In genomic region chr9:58822431-58823091, GRCm38 (mm10) we compare ENCODE assay signal across 8 mouse cellular contexts. TPM values are rescaled to one million over a fixed set of nuclear protein-coding genes. Genes with fewer than 3 reads are reported as not detected.
DNase-seq lines count a peak whose midpoint lies in the region; ATAC-seq lines count a peak whose summit lies in the region.

No protein-coding gene starts in this region.

- H3K4me3 ChIP-seq in forebrain, embryonic 16.5 days (replicated peaks; ENCODE audit: low read length), result peak overlapping the region; percentile 80
- H3K4me3 ChIP-seq in hindbrain, embryonic 14.5 days (replicated peaks; ENCODE audit: low read length), result peak overlapping the region; percentile 92

- no peaks in the 10 kb centered on the region for H3K9me3 ChIP-seq in forebrain, embryonic 16.5 days (ENCODE audit: control insufficient read depth, low read length)
- H3K9me3 ChIP-seq in hindbrain, embryonic 14.5 days (ENCODE audit: control insufficient read depth, low read length), result no peaks in the 10 kb centered on the region

- WGBS in forebrain, embryonic 16.5 days, result under 1% methylated on average over 59 of the region's 62 CpGs
- WGBS in hindbrain, embryonic 14.5 days, result under 1% methylated on average over 61 of the region's 62 CpGs

- H3K36me3 ChIP-seq in forebrain, embryonic 16.5 days (ENCODE audit: control insufficient read depth, insufficient read depth), result no peaks in the 10 kb centered on the region
- no peaks in the 10 kb centered on the region for H3K36me3 ChIP-seq in hindbrain, embryonic 14.5 days (replicated peaks; ENCODE audit: control insufficient read depth, insufficient read depth)

- peak overlapping the region; percentile 89 for H3K27ac ChIP-seq in forebrain, embryonic 16.5 days (ENCODE audit: low read length)
- peak overlapping the region; percentile 93 for H3K27ac ChIP-seq in hindbrain, embryonic 14.5 days

- H3K4me1 ChIP-seq in forebrain, embryonic 16.5 days (replicated peaks; ENCODE audit: control insufficient read depth, insufficient read depth, low read length), result peaks cover 28% of the 10 kb centered on the region
- peaks cover 36% of the 10 kb centered on the region for H3K4me1 ChIP-seq in hindbrain, embryonic 14.5 days (replicated peaks; ENCODE audit: control insufficient read depth, insufficient read depth, low read length)

- H3K27me3 ChIP-seq in forebrain, embryonic 16.5 days (replicated peaks; ENCODE audit: control insufficient read depth, insufficient read depth, low read length), result peaks cover 5% of the 10 kb centered on the region; the same call in 1 of the 2 replicates
- peaks cover 17% of the 10 kb centered on the region for H3K27me3 ChIP-seq in hindbrain, embryonic 14.5 days (ENCODE audit: control insufficient read depth, insufficient read depth, low read length)

- peak overlapping the region; percentile 84 for H3K9ac ChIP-seq in forebrain, embryonic 16.5 days (replicated peaks; ENCODE audit: low read depth, low read length)
- peak overlapping the region; percentile 90 for H3K9ac ChIP-seq in hindbrain, embryonic 14.5 days

- H3K4me2 ChIP-seq in forebrain, embryonic 16.5 days (ENCODE audit: low read length), result peak overlapping the region; percentile 88
- peak overlapping the region; percentile 76 for H3K4me2 ChIP-seq in hindbrain, embryonic 14.5 days (replicated peaks)

- DNase-seq in MN1 (ENCODE audit: low spot score), result peak; percentile 95
- peak; percentile 20 to 50 for DNase-seq in cerebellum, adult 18-20 months
- peak; percentile 83 for DNase-seq in hindbrain, embryonic 14.5 days (ENCODE audit: low spot score)
- peak; percentile 51 to 53 for DNase-seq in layer of hippocampus, postnatal 36 days
- peak; percentile 39 to 46 for DNase-seq in lung, postnatal 4 days
- peak; percentile 54 for DNase-seq in right cerebral cortex, postnatal 36 days (ENCODE audit: low spot score in 2 of 2)
- no peak for DNase-seq in spleen, adult 12 weeks (ENCODE audit: low spot score)

- peak; percentile 90 for ATAC-seq in forebrain, embryonic 16.5 days
- peak; percentile 91 for ATAC-seq in hindbrain, embryonic 14.5 days (ENCODE audit: low FRiP score)

RNA-seq across cellular contexts. Expression of gene Hcn4, which starts 0.7 kb away (rescaled TPM):
- 2.1 and 2.8 TPM in 2 replicates for polyA plus RNA-seq in forebrain, embryonic 16.5 days (2015; fragmentation: Nextera tagmentation; extraction: Ambion mirVana)
- polyA plus RNA-seq in hindbrain, embryonic 14.5 days (2014; fragmentation: Nextera tagmentation; extraction: Ambion mirVana), result 4.9 and 6.2 TPM in 2 replicates
- 1 to 10 TPM; 1.8 to 2.1 TPM for total RNA-seq in layer of hippocampus, postnatal 36 days (2021)
